Mouse (Mus musculus) embryonic facial prominence, embryonic 10.5 days (tissue): ENCODE results near the gene Adam11. TPM values are rescaled to one million over a fixed set of nuclear protein-coding genes. Genes with fewer than 3 reads are reported as not detected.

Source experiments
- DNase-seq: peaks from one replicate; pipeline ENCODE4 v3.0.0-alpha.2; 2017; ENCODE audit warnings: low spot score
- H3K27ac ChIP-seq: fragments of 300-500 bp; sonication (generic); replicated peaks from 2 replicates; pipeline ENCODE4 v1.5.1; 2016; ENCODE audit warnings: mild to moderate bottlenecking
- H3K27me3 ChIP-seq: fragments of 300-500 bp; sonication (generic); replicated peaks from 2 replicates; pipeline ENCODE4 v1.6.1; 2016; ENCODE audit warnings: low read depth, mild to moderate bottlenecking; ENCODE audit not compliant: poor library complexity, severe bottlenecking
- H3K36me3 ChIP-seq: fragments of 300-500 bp; sonication (generic); replicated peaks from 2 replicates; pipeline ENCODE4 v1.6.1; 2016; ENCODE audit warnings: mild to moderate bottlenecking, moderate library complexity
- H3K4me1 ChIP-seq: fragments of 300-500 bp; sonication (generic); 2 replicates; pipeline ENCODE4 v1.6.1; 2016
- H3K4me3 ChIP-seq: fragments of 300-500 bp; sonication (generic); 2 replicates; pipeline ENCODE4 v1.5.1; 2016; ENCODE audit warnings: mild to moderate bottlenecking, moderate library complexity
- H3K9me3 ChIP-seq: fragments of 300-500 bp; sonication (generic); 2 replicates; pipeline ENCODE4 v1.6.1; 2016; ENCODE audit warnings: mild to moderate bottlenecking
- WGBS: fragments of 180-500 bp; shearing (Covaris S2); methylation state at CpG from one replicate; pipeline ENCODE4 v1.1.7; 2016; 5-methylcytosine and 5-hydroxymethylcytosine counted together
- polyA plus RNA-seq: library from polyadenylated mRNA; unstranded; fragments of >200 nt; fragmentation: Nextera tagmentation; extraction: Ambion mirVana; gene quantifications from 2 replicates; pipeline ENCODE4 v1.2.1, GENCODE M21; 2016

The Adam11 gene
- polyA plus RNA-seq, 1 experiment from 2014 or later: 21.0 TPM

- 68% methylated on average over 7 of the region's 7 CpGs for WGBS
- Histone ChIP-seq H3K27me3 (0 out of 2 replicates have a peak, but pooled peaks cover 9% of the 10 kb centered on the region), H3K9me3 (no peaks in the 10 kb centered on the region), H3K36me3 (no peaks in the 10 kb centered on the region), H3K4me3 (no peak overlapping the region), H3K27ac (no peak overlapping the region), H3K4me1 (peaks cover 26% of the 10 kb centered on the region)
- peak; percentile 7 for DNase-seq
Observed at GRCm38 (mm10) chr11:102783443-102783842, 22.2 kb downstream of the Adam11 start.

DNA sequence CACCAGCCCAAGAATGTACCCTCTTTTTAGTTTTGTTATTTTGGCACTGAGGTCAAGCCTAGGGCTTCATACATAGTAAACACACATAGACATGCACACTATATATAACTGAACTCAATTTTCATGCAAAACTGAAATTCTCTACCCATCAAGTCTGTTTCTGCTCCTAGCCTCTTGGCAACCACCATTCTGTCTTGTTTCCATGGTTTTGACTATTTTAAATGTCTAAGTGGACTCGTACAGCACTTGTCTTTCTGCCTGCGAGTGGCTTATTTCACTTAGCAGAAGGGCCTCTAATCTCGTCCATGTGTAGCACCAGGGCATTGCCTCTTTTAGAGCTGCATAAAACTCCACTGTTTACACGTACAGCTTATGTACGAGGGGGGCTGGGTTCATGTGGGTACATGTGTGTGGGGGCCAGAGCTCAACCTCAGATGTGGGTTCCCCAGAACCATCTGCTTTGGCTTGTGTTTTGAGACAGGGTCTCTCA, 26.5 kb downstream of the Adam11 start:
- 82% methylated on average over 5 of the region's 5 CpGs for WGBS
- H3K4me1 ChIP-seq: peaks cover 10% of the 10 kb centered on the region
- H3K27me3 ChIP-seq: no peaks in the 10 kb centered on the region
- no peak overlapping the region for H3K27ac ChIP-seq
- no peaks in the 10 kb centered on the region for H3K9me3 ChIP-seq
- no peak overlapping the region for H3K4me3 ChIP-seq
- no peak for DNase-seq
- H3K36me3 ChIP-seq: no peaks in the 10 kb centered on the region

- DNase-seq: no peak
- Histone ChIP-seq H3K9me3 (no peaks in the 10 kb centered on the region), H3K27me3 (no peaks in the 10 kb centered on the region), H3K4me3 (no peak overlapping the region), H3K27ac (no peak overlapping the region; the same call in 1 of the 2 replicates), H3K4me1 (peaks cover 10% of the 10 kb centered on the region), H3K36me3 (peaks cover 20% of the 10 kb centered on the region)
- WGBS: 63% methylated on average over 14 of the region's 14 CpGs
Observed at GRCm38 (mm10) chr11:102791682-102792445, 30.6 kb downstream of the Adam11 start.

DNA sequence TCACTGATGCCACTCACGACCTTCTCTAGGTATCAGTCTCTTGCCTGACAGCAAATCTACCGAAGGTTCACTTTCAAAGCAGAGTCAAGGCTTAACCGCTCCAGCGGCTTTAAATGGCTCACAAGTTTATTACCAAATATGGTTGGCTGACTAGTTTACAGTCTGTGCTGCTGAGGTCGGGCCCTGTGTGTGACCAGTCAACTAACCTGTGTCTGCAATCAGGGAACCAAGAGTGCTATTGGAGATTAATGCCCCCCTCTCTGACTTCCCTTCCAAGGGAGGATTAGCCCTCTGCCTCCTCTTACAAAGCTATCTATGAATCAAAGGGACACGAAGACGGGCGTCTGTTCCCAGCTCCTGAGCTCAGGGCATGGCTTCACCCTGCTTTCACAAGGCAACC, 32.9 kb downstream of the Adam11 start:
- Histone ChIP-seq H3K9me3 (no peaks in the 10 kb centered on the region), H3K36me3 (peaks cover 43% of the 10 kb centered on the region), H3K27me3 (no peaks in the 10 kb centered on the region), H3K4me3 (no peak overlapping the region), H3K27ac (no peak overlapping the region), H3K4me1 (peaks cover 10% of the 10 kb centered on the region)
- 68% methylated on average over 8 of the region's 8 CpGs for whole genome bisulfite sequencing
- DNase-seq: no peak

DNA sequence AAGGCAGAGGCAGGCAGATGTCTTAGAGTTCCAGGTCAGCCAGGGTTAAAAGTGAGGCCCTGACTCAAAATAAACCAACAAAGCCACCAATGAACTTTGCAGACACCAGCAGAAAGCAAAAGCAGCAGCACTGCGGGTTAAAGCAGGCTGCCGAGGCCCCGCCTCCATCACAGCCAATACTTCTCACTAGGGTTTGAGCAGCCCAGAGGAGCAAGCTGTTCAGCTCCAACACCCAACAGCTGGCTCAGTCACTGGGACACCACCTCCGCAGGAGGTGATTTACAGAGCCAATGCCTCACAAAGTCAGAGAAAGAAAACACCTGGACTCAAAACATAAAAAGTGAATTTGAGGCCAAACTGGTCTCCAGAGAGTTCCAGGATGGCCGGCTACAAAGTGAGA, 42.2 kb downstream of the Adam11 start:
- Histone ChIP-seq H3K36me3 (peaks cover 83% of the 10 kb centered on the region), H3K4me3 (no peak overlapping the region)
- WGBS: 85% methylated on average over 5 of the region's 5 CpGs

DNA sequence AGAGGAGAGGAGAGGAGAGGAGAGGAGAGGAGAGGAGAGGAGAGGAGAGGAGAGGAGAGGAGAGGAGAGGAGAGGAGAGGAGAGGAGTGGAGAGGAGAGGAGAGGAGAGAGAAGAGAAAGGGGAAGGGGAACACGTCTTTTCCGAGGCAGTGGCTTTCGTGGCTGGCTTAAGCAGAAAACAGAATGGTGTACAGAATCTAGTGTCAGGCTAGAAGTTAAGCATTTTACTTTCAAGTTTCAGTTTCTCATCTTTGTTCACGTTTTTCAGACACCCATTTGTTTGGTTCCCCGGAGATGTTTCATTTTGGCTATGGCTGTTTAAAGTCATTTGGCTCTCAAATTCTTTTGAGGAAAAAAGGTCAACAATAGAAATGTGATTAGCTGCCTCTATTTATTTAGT, 47.0 kb downstream of the Adam11 start:
- WGBS: 82% methylated on average over 5 of the region's 5 CpGs
- Histone ChIP-seq H3K9me3 (no peaks in the 10 kb centered on the region), H3K4me3 (no peak overlapping the region), H3K36me3 (peaks cover 57% of the 10 kb centered on the region), H3K4me1 (0 out of 2 replicates have a peak, but pooled peaks cover 2% of the 10 kb centered on the region), H3K27me3 (no peaks in the 10 kb centered on the region), H3K27ac (no peak overlapping the region)
- DNase-seq: no peak

More for the DNA sequence above, 42.2 kb downstream of the Adam11 start:
- Histone ChIP-seq H3K4me1 (no peaks in the 10 kb centered on the region), H3K9me3 (no peaks in the 10 kb centered on the region), H3K27me3 (no peaks in the 10 kb centered on the region), H3K27ac (no peak overlapping the region)
- DNase-seq: no peak

- Histone ChIP-seq H3K4me1 (peaks cover 15% of the 10 kb centered on the region), H3K4me3 (no peak overlapping the region), H3K27me3 (no peaks in the 10 kb centered on the region), H3K9me3 (no peaks in the 10 kb centered on the region), H3K27ac (no peak overlapping the region), H3K36me3 (peaks cover 31% of the 10 kb centered on the region)
- WGBS: 60% methylated on average over 4 of the region's 4 CpGs
- DNase-seq: no peak
Observed at GRCm38 (mm10) chr11:102810721-102811485, 49.7 kb downstream of the Adam11 start.

- no peak for DNase-seq
Observed at GRCm38 (mm10) chr11:102814881-102815280, 53.6 kb downstream of the Adam11 start.

GRCm38 (mm10) chr11:102818121-102819020, 57.1 kb downstream of the Adam11 start:
- Histone ChIP-seq H3K27ac (peak overlapping the region; percentile 100), H3K9me3 (no peaks in the 10 kb centered on the region), H3K27me3 (0 out of 2 replicates have a peak, but pooled peaks cover 6% of the 10 kb centered on the region), H3K4me1 (peaks cover 44% of the 10 kb centered on the region), H3K36me3 (no peaks in the 10 kb centered on the region), H3K4me3 (peak overlapping the region; percentile 94)
- under 1% methylated on average over 92 of the region's 92 CpGs for WGBS
- peak; percentile 76 for DNase-seq

More at GRCm38 (mm10) chr11:102814881-102815280, 53.6 kb downstream of the Adam11 start:
- Histone ChIP-seq H3K4me1 (peaks cover 37% of the 10 kb centered on the region), H3K9me3 (no peaks in the 10 kb centered on the region), H3K27me3 (no peaks in the 10 kb centered on the region), H3K27ac (no peak overlapping the region), H3K4me3 (no peak overlapping the region), H3K36me3 (peaks cover 15% of the 10 kb centered on the region)

- 0 out of 2 replicates have a peak, but pooled peaks cover 6% of the 10 kb centered on the region for H3K27me3 ChIP-seq
- under 1% methylated on average over 89 of the region's 97 CpGs for WGBS
- H3K9me3 ChIP-seq: no peaks in the 10 kb centered on the region
- peak within 1 kb of the TSS; percentile 100 for H3K27ac ChIP-seq
- peaks cover 41% of the 10 kb centered on the region for H3K4me1 ChIP-seq
- peak; percentile 88 for DNase-seq
- H3K36me3 ChIP-seq: no peaks in the 10 kb centered on the region
- peak within 1 kb of the TSS; percentile 94 for H3K4me3 ChIP-seq
Observed at GRCm38 (mm10) chr11:102819021-102819782, 58.0 kb downstream of the Adam11 start, which contains the start of gene Gjc1. TSS of gene Gjc1 (minus strand) at chr11:102819700.

GRCm38 (mm10) chr11:102819783-102820385, 58.6 kb downstream of the Adam11 start:
- Histone ChIP-seq H3K4me3 (peak overlapping the region; percentile 94), H3K27ac (peak overlapping the region; percentile 100), H3K36me3 (no peaks in the 10 kb centered on the region), H3K4me1 (peaks cover 37% of the 10 kb centered on the region), H3K27me3 (0 out of 2 replicates have a peak, but pooled peaks cover 8% of the 10 kb centered on the region), H3K9me3 (no peaks in the 10 kb centered on the region)
- whole genome bisulfite sequencing: 4% methylated on average over 14 of the region's 14 CpGs
- DNase-seq: no peak
